ENCODE assay signal across 11 mouse cellular contexts in the genomic region with DNA sequence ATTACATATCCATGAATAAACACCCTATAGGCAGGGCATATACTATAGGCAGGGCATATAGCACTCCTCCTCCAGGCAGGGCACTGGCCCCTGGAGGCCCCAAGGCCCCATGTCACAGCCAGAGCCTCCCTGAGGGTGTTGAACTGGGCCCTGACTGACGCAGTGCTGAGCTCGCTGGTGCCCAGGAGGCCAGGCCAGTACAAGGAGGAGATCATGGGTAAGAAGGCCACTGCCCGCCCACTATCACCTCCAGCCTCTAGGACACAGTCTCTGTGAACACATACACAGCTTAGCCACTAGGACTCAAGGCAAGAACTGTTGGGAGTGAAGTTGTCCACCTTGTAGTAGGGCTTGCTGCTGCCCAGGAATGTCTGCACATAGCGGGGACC. TPM values are rescaled to one million over a fixed set of nuclear protein-coding genes. Genes with fewer than 3 reads are reported as not detected.
A peak's percentile ranks its signal among the peaks of the same experiment; 100 is the strongest.
DNase-seq lines count a peak whose midpoint lies in the region; ATAC-seq and TF ChIP-seq lines count a peak whose summit lies in the region.
"Had no signal": no experiment of that assay in that cellular context is flagged by ENCODE, and none has a peak within 500 bp of the region (broad histone marks: within the 10 kb centered on the region; RNA-seq: fewer than 3 reads in every experiment).

No protein-coding gene starts in this region.

- no peak for DNase-seq in heart, adult 8-10 months (ENCODE audit: low spot score)
- DNase-seq in midbrain, embryonic 11.5 days (ENCODE audit: low spot score, missing footprints): no peak
- no peak for DNase-seq in midbrain, postnatal 0 days (ENCODE audit: low spot score)
- DNase-seq in gastrocnemius, adult 8-10 months (ENCODE audit: low spot score in 2 of 2): no peak
- no peak for DNase-seq in embryo, embryonic 11 days
- DNase-seq: layer of hippocampus, postnatal 36 days had no signal

- H3K9ac ChIP-seq in heart, embryonic 11.5 days (ENCODE audit: low read depth, low read length): no peak overlapping the region
- no peak overlapping the region for H3K9ac ChIP-seq in midbrain, embryonic 11.5 days (ENCODE audit: low read length)
- no peak overlapping the region for H3K9ac ChIP-seq in midbrain, postnatal 0 days (replicated peaks; ENCODE audit: low read length, poor library complexity, severe bottlenecking)
- H3K9ac ChIP-seq in intestine, embryonic 15.5 days: no peak overlapping the region
- no peak overlapping the region for H3K9ac ChIP-seq in stomach, embryonic 15.5 days
- H3K9ac ChIP-seq: embryonic facial prominence, embryonic 15.5 days had no signal

- TF ChIP-seq CTCF in midbrain, postnatal 0 days (IDR thresholded peaks at IDR 0.05): no peak

- no peaks in the 10 kb centered on the region for H3K27me3 ChIP-seq in heart, embryonic 11.5 days (ENCODE audit: control insufficient read depth, insufficient read depth, low read length)
- no peaks in the 10 kb centered on the region for H3K27me3 ChIP-seq in midbrain, embryonic 11.5 days (ENCODE audit: control insufficient read depth, insufficient read depth, low read length)
- H3K27me3 ChIP-seq in midbrain, postnatal 0 days (ENCODE audit: insufficient read depth, low read length): no peaks in the 10 kb centered on the region
- no peaks in the 10 kb centered on the region for H3K27me3 ChIP-seq in intestine, embryonic 15.5 days (replicated peaks)
- H3K27me3 ChIP-seq in stomach, embryonic 15.5 days (replicated peaks): no peaks in the 10 kb centered on the region
- H3K27me3 ChIP-seq: embryonic facial prominence, embryonic 15.5 days had no signal

- H3K4me2 ChIP-seq in heart, embryonic 11.5 days: no peak overlapping the region
- no peak overlapping the region for H3K4me2 ChIP-seq in midbrain, embryonic 11.5 days
- H3K4me2 ChIP-seq in midbrain, postnatal 0 days (ENCODE audit: low read depth, low read length, poor library complexity, severe bottlenecking): no peak overlapping the region
- no peak overlapping the region for H3K4me2 ChIP-seq in intestine, embryonic 15.5 days (replicated peaks)
- H3K4me2 ChIP-seq in stomach, embryonic 15.5 days: no peak overlapping the region
- H3K4me2 ChIP-seq: embryonic facial prominence, embryonic 15.5 days had no signal

- ATAC-seq in heart, embryonic 11.5 days (replicated peaks; ENCODE audit: insufficient number of reproducible peaks, low FRiP score, low TSS enrichment): 0 out of 2 replicates have a peak, but pooled peaks have one; percentile 28
- ATAC-seq in midbrain, embryonic 11.5 days (ENCODE audit: low FRiP score): peak; percentile 36
- ATAC-seq in midbrain, postnatal 0 days (ENCODE audit: low FRiP score): no peak
- peak; percentile 47 for ATAC-seq in intestine, embryonic 15.5 days
- peak; percentile 63; the same call in 1 of the 2 replicates for ATAC-seq in stomach, embryonic 15.5 days (ENCODE audit: insufficient read depth, low FRiP score, low read depth)
- ATAC-seq: CD4-positive, CD25-positive, alpha-beta regulatory T cell, adult 4 months had no signal

- H3K9me3 ChIP-seq in heart, embryonic 11.5 days (replicated peaks; ENCODE audit: control insufficient read depth, low read length): no peaks in the 10 kb centered on the region
- no peaks in the 10 kb centered on the region for H3K9me3 ChIP-seq in midbrain, embryonic 11.5 days (ENCODE audit: control insufficient read depth, low read length)
- H3K9me3 ChIP-seq in midbrain, postnatal 0 days (ENCODE audit: low read length): no peaks in the 10 kb centered on the region
- no peaks in the 10 kb centered on the region for H3K9me3 ChIP-seq in intestine, embryonic 15.5 days
- no peaks in the 10 kb centered on the region for H3K9me3 ChIP-seq in stomach, embryonic 15.5 days
- H3K9me3 ChIP-seq: embryonic facial prominence, embryonic 15.5 days had no signal

- WGBS in heart, embryonic 11.5 days (ENCODE audit: insufficient replicate concordance): 81% methylated on average over 4 of the region's 4 CpGs
- 93% methylated on average over 4 of the region's 4 CpGs for WGBS in midbrain, embryonic 11.5 days
- 83% methylated on average over 4 of the region's 4 CpGs for WGBS in midbrain, postnatal 0 days
- WGBS in intestine, embryonic 15.5 days: 91% methylated on average over 4 of the region's 4 CpGs
- 88% methylated on average over 4 of the region's 4 CpGs for WGBS in stomach, embryonic 15.5 days

- 0 out of 2 replicates have a peak overlapping the region, but pooled peaks have one; percentile 50 for H3K27ac ChIP-seq in heart, embryonic 11.5 days (ENCODE audit: low read depth, low read length)
- no peak overlapping the region for H3K27ac ChIP-seq in midbrain, embryonic 11.5 days (ENCODE audit: low read depth, low read length)
- H3K27ac ChIP-seq in midbrain, postnatal 0 days (ENCODE audit: low read depth, low read length): no peak overlapping the region
- no peak overlapping the region for H3K27ac ChIP-seq in intestine, embryonic 15.5 days
- H3K27ac ChIP-seq in stomach, embryonic 15.5 days: 0 out of 2 replicates have a peak overlapping the region, but pooled peaks have one; percentile 75

- peaks cover 16% of the 10 kb centered on the region for H3K36me3 ChIP-seq in heart, embryonic 11.5 days (ENCODE audit: control insufficient read depth, insufficient read depth, low read length)
- peaks cover 8% of the 10 kb centered on the region for H3K36me3 ChIP-seq in midbrain, embryonic 11.5 days (ENCODE audit: control insufficient read depth, insufficient read depth, low read length)
- H3K36me3 ChIP-seq in midbrain, postnatal 0 days (ENCODE audit: insufficient read depth, low read length): peaks cover 13% of the 10 kb centered on the region
- peaks cover 4% of the 10 kb centered on the region; the same call in 1 of the 2 replicates for H3K36me3 ChIP-seq in intestine, embryonic 15.5 days
- H3K36me3 ChIP-seq in stomach, embryonic 15.5 days: peaks cover 7% of the 10 kb centered on the region; the same call in 1 of the 2 replicates

- no peak overlapping the region for H3K4me3 ChIP-seq in heart, embryonic 11.5 days (ENCODE audit: low read depth, low read length)
- H3K4me3 ChIP-seq in midbrain, embryonic 11.5 days (ENCODE audit: low read depth, low read length): no peak overlapping the region
- H3K4me3 ChIP-seq in midbrain, postnatal 0 days (ENCODE audit: low read depth, low read length): no peak overlapping the region
- no peak overlapping the region for H3K4me3 ChIP-seq in intestine, embryonic 15.5 days (replicated peaks)
- H3K4me3 ChIP-seq in stomach, embryonic 15.5 days (replicated peaks): no peak overlapping the region
- H3K4me3 ChIP-seq: embryonic facial prominence, embryonic 15.5 days had no signal

- H3K4me1 ChIP-seq in heart, embryonic 11.5 days (ENCODE audit: control insufficient read depth, insufficient read depth, low read length): peaks cover 46% of the 10 kb centered on the region
- peaks cover 16% of the 10 kb centered on the region for H3K4me1 ChIP-seq in midbrain, embryonic 11.5 days (ENCODE audit: control insufficient read depth, insufficient read depth, low read length)
- peaks cover 16% of the 10 kb centered on the region; the same call in 1 of the 2 replicates for H3K4me1 ChIP-seq in midbrain, postnatal 0 days (ENCODE audit: insufficient read depth, low read length)
- H3K4me1 ChIP-seq in intestine, embryonic 15.5 days (replicated peaks): peaks cover 43% of the 10 kb centered on the region
- H3K4me1 ChIP-seq in stomach, embryonic 15.5 days: peaks cover 42% of the 10 kb centered on the region

RNA-seq across cellular contexts. Expression of a gene that starts 22.5 kb away (rescaled TPM):
- 10.2 and 12.6 TPM in 2 replicates for polyA plus RNA-seq in heart, embryonic 11.5 days (2014; fragmentation: Nextera tagmentation; extraction: Ambion mirVana)
- total RNA-seq in heart, adult 8-10 months (2022): 10 to 100 TPM; 20.3 to 24.4 (median 21.2) TPM
- polyA plus RNA-seq in midbrain, embryonic 11.5 days (2014; fragmentation: Nextera tagmentation; extraction: Ambion mirVana): 16.7 and 20.3 TPM in 2 replicates
- 89.8 and 104 TPM in 2 replicates for total RNA-seq in midbrain, postnatal 0 days (2014; rRNA removed)
- 17.3 and 17.4 TPM in 2 replicates for polyA plus RNA-seq in midbrain, postnatal 0 days (2015; fragmentation: Nextera tagmentation; extraction: Ambion mirVana)
- polyA plus RNA-seq in intestine, embryonic 15.5 days (2015; fragmentation: Nextera tagmentation; extraction: Ambion mirVana): 10.6 TPM in 2 replicates
- 13.0 TPM in 2 replicates for polyA plus RNA-seq in stomach, embryonic 15.5 days (2015; fragmentation: Nextera tagmentation; extraction: Ambion mirVana)
- 10 to 100 TPM; 19.3 to 23.2 (median 20.8) TPM for total RNA-seq in gastrocnemius, adult 8-10 months (2022)

Comparison
In these comparisons a context has a peak if more than half of its experiments do, and no peak if none do; other contexts are left out.
1. H3K27ac ChIP-seq: peak in heart, embryonic 11.5 days (single experiment) and stomach, embryonic 15.5 days (single experiment); none in midbrain, embryonic 11.5 days (single experiment), midbrain, postnatal 0 days (single experiment) and intestine, embryonic 15.5 days (single experiment).